Mouse (Mus musculus) liver (tissue): Measurements from ENCODE around the gene Dnah14.

ENCODE experiments used
- DNase-seq: peaks from one replicate; pipeline ENCODE4 v3.0.0-alpha.2; 2020; ENCODE audit warnings: mixed read lengths

Dnah14 gene

GRCm38 (mm10) chr1:181856329-181856728, 280.0 kb downstream of the Dnah14 start:
- no peak for DNase-seq

DNA sequence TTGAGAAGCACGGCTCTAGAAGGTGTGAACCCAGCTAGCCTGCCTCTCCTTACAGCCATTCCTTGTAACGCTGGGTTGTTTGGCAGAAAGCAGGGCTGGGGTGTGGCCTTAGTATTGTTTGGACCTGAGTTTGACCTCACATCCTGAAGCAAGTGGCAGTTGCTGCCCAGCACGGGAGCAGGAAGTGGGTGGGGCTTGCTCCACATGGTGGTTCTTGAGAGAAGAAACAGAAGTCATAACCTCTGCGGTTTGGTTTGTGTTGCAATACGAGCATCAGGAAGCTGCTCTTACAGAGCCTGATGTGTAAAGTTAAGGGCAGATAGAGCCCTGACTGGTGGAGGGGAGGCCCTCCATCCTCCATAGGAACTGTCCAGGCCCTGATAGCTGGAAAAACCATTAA, 284.3 kb downstream of the Dnah14 start:
- DNase-seq = peak; percentile 79

DNA sequence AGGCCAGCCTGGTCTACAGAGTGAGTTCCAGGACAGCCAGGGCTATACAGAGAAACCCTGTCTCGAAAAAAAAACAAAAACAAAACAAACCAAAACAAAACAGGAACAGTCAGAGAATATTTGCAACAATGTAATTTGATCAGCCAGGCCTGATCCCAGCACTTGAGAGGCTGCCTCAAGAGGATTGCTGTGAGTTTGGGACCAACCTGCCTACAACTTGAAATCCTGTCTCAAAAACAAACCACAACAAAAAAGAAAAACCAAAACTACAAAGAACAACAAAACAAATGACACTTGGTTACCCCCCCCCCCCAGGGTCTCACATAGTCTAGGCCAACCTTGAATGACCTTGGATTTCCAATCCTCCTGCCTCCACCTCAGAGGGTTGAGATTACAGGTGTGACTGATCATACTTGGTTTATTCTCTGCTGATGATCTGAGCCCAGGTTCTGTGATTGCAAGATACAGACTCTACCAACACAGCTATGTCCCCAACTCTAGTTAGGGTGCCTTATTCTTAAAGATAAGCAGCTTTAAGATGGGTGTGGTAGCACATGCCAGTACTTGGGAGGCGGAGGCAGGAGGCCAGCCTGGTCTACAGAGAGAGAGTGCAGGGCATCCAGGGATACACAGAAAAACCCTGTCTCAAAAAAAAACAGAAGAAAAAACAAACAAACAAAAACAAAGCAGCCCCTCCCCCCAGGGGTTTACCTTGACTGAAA, 285.0 kb downstream of the Dnah14 start:
- peak; percentile 42 for DNase-seq

DNA sequence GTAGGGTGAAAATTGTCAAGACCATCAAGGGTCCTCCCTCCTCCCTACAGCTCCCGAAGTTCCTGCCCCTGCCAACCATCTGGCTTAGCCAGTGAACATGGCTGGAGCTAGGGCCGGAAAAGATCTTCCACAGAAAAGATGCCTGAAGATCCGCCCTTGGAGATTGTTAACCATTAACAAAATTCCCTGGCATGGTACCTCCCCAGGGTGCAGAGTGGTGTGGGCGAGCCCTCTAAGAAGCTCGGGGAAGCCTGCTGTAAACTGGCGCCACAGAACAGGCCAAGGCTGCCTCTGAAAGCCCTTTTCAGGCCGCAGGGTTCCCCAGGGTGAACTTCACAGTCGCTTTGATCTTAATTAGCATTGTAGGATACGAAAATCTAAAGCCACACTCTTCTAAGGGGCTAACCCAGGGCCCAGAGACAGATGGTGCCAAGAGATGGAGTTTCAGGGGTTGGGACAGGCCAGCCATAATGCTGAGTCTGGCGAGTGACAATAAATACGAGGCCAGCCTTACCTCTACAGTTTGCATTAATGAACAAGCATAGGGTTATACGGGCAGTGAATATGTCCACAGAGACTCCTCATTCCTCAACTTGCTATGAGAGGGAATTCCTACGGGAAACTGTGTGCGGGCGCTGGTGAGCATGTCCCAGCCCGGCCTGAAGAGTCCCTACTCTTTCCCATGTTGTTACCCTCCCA, 286.5 kb downstream of the Dnah14 start:
- DNase-seq = no peak

DNA sequence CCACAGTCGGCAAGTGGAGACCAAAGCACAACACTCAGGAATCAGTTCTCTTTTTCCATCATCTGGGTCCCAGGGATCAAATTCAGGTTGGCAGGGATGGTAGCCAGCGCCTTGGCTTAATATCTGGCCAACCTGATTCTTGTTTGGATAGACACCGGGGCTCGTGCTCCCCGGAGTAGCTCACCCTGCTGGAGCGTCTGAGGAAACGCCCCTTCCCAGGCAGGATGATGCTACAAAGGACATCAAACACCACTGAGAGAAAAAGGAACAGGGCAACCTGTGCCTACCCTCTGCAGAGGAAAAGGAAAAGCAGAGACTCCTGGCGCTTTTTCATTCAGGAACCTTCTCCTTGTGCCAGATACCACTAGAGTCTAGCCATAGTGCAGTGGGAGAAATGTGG, 287.1 kb downstream of the Dnah14 start:
- DNase-seq = no peak
